Mouse (Mus musculus) spleen, postnatal 14 days (tissue): ENCODE data around the gene Zfp941.
A peak's percentile ranks its signal among the peaks of the same experiment; 100 is the strongest.

Experiments used
- DNase-seq, 2 experiments: peaks; one replicate each; pipeline ENCODE4 v3.0.0; 2021 to 2022; ENCODE audit warnings: low spot score in 2 of 2

Zfp941 gene

GRCm38 (mm10) chr7:140821653-140822329 is at the start of gene Zfp941:
Gene Zfp941 (minus strand): TSS chr7:140822178.
- no peak for DNase-seq

- no peak for DNase-seq
These were observed 42.8 kb upstream of the Zfp941 start for GRCm38 (mm10) chr7:140864761-140865160.

- no peak for DNase-seq
These were observed 38.8 kb upstream of the Zfp941 start for GRCm38 (mm10) chr7:140860728-140861127.

- no peak for DNase-seq
These were observed 38.0 kb upstream of the Zfp941 start for GRCm38 (mm10) chr7:140859997-140860396.

- no peak for DNase-seq
These were observed 36.8 kb upstream of the Zfp941 start for GRCm38 (mm10) chr7:140858746-140859145.

- DNase-seq = no peak
These were observed 35.9 kb upstream of the Zfp941 start, which contains the start of gene Bet1l for GRCm38 (mm10) chr7:140857550-140858505. Gene Bet1l (minus strand): TSS chr7:140857577.

- peak; percentile 78 to 85 for DNase-seq
These were observed 35.0 kb upstream of the Zfp941 start, which contains the start of gene Ric8a for GRCm38 (mm10) chr7:140856785-140857549. Gene Ric8a (plus strand): TSS chr7:140856957.

GRCm38 (mm10) chr7:140855860-140856784 is 34.1 kb upstream of the Zfp941 start, which contains the start of gene Gm45785:
Gene Gm45785 (minus strand): TSS chr7:140856331.
- DNase-seq = peak; percentile 52 to 58

- DNase-seq = no peak
These were observed 33.2 kb upstream of the Zfp941 start for GRCm38 (mm10) chr7:140855181-140855580.

- DNase-seq = no peak
These were observed 32.5 kb upstream of the Zfp941 start for GRCm38 (mm10) chr7:140854483-140854882.

GRCm38 (mm10) chr7:140853386-140853785 is 31.4 kb upstream of the Zfp941 start:
- no peak for DNase-seq

- no peak for DNase-seq
These were observed 29.9 kb upstream of the Zfp941 start for GRCm38 (mm10) chr7:140851916-140852315.

GRCm38 (mm10) chr7:140848591-140848990 is 26.6 kb upstream of the Zfp941 start:
- no peak for DNase-seq

- no peak for DNase-seq
These were observed 26.0 kb upstream of the Zfp941 start, which contains the start of gene Odf3 for GRCm38 (mm10) chr7:140847755-140848580. Gene Odf3 (plus strand): TSS chr7:140847805.

- no peak for DNase-seq
These were observed 24.7 kb upstream of the Zfp941 start for GRCm38 (mm10) chr7:140846676-140847075.

- no peak for DNase-seq
These were observed 23.7 kb upstream of the Zfp941 start for GRCm38 (mm10) chr7:140845683-140846082.

- DNase-seq = peak; percentile 74 to 91
These were observed 23.1 kb upstream of the Zfp941 start, which contains the start of gene Scgb1c1 for GRCm38 (mm10) chr7:140844905-140845665. Gene Scgb1c1 (plus strand): TSS chr7:140845547.

- DNase-seq = no peak
These were observed 21.8 kb upstream of the Zfp941 start for GRCm38 (mm10) chr7:140843806-140844205.
